Mouse (Mus musculus) limb, embryonic 10.5 days (tissue): Measurements from ENCODE around the gene Ankrd40. TPM values are rescaled to one million over a fixed set of nuclear protein-coding genes. Genes with fewer than 3 reads are reported as not detected.
A peak's percentile ranks its signal among the peaks of the same experiment; 100 is the strongest.

Experiments
- DNase-seq: peaks from one replicate; pipeline ENCODE4 v3.0.0-alpha.2; 2017; ENCODE audit warnings: low spot score
- H3K27ac ChIP-seq: fragments of 300-500 bp; sonication (generic); 2 replicates; pipeline ENCODE4 v1.5.1; 2016; ENCODE audit warnings: mild to moderate bottlenecking
- H3K27me3 ChIP-seq: fragments of 300-500 bp; sonication (generic); 2 replicates; pipeline ENCODE4 v1.6.1; 2016; ENCODE audit warnings: low read depth, mild to moderate bottlenecking; ENCODE audit not compliant: poor library complexity, severe bottlenecking
- H3K36me3 ChIP-seq: fragments of 300-500 bp; sonication (generic); 2 replicates; pipeline ENCODE4 v1.6.1; 2016; ENCODE audit warnings: mild to moderate bottlenecking, moderate library complexity
- H3K4me1 ChIP-seq: fragments of 300-500 bp; sonication (generic); 2 replicates; pipeline ENCODE4 v1.6.1; 2016
- H3K4me3 ChIP-seq: fragments of 300-500 bp; sonication (generic); 2 replicates; pipeline ENCODE4 v1.5.1; 2016; ENCODE audit warnings: mild to moderate bottlenecking, moderate library complexity
- H3K9me3 ChIP-seq: fragments of 300-500 bp; sonication (generic); replicated peaks from 2 replicates; pipeline ENCODE4 v1.6.1; 2016; ENCODE audit warnings: mild to moderate bottlenecking
- WGBS: fragments of 180-500 bp; shearing (Covaris S2); methylation state at CpG from one replicate; pipeline ENCODE4 v1.1.7; 2016; 5-methylcytosine and 5-hydroxymethylcytosine counted together
- polyA plus RNA-seq: library from polyadenylated mRNA; unstranded; fragments of >200 nt; fragmentation: Nextera tagmentation; extraction: Ambion mirVana; gene quantifications from 2 replicates; pipeline ENCODE4 v1.2.1, GENCODE M21; 2016

Gene Ankrd40
- polyA plus RNA-seq, 1 experiment from 2014 or later: 18.1 TPM

DNA sequence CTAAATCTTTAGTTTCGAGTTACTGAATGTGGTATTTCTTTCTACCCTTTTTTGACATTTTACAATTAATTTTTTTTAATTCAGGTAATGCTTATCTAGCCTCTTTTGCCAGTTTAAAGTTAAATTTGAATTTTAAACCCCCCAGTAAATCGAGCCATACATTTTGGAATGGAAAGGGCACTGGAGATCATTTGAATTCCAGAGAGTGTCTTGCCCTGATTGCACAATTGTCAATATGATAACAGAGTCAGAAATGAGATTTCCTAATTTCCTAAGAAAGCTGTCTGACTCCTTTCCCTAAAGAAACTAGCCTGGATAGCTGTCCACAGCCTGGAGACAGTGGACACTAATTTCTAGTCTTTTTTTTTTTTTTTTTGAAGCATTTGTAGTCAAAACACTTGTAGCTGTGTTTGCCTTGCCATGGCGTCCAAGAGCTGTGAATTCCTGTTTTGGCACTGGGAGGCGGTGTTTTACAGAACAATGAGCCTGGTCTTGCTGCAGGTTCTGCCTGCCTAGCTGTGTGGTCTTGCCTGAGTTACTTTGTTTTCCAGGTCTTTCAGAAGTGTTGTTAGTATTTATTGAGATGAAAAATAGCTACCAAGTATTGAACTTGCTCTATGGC, 1.6 kb downstream of the Ankrd40 start:
- Histone ChIP-seq H3K36me3 (peaks cover 6% of the 10 kb centered on the region), H3K4me3 (no peak overlapping the region), H3K9me3 (no peaks in the 10 kb centered on the region), H3K27ac (no peak overlapping the region), H3K27me3 (no peaks in the 10 kb centered on the region), H3K4me1 (peaks cover 35% of the 10 kb centered on the region)
- 73% methylated on average over 4 of the region's 4 CpGs for WGBS
- no peak for DNase-seq

DNA sequence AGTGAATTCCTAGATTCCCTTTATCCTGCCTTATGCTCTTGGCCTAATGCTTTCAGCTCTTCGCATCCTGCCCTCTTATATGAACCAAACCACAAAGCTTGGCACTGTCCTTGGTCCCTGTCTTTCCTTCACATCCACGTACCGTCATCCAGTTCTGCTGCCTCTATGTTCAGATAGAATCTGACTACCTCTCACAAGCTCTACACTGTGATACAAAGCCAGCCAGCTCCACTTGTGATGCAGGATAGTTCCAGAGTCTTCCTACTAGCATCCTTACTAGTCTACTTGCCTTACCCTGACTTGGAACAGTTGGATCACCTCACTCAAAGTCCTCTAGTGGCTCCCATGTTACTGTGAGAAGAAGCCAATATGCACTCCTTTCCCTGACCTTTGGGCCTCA, 2.4 kb downstream of the Ankrd40 start:
- Histone ChIP-seq H3K27me3 (no peaks in the 10 kb centered on the region), H3K27ac (no peak overlapping the region), H3K9me3 (no peaks in the 10 kb centered on the region), H3K36me3 (peaks cover 15% of the 10 kb centered on the region), H3K4me3 (no peak overlapping the region), H3K4me1 (peaks cover 35% of the 10 kb centered on the region)
- WGBS: 92% methylated on average over 3 of the region's 3 CpGs
- no peak for DNase-seq

DNA sequence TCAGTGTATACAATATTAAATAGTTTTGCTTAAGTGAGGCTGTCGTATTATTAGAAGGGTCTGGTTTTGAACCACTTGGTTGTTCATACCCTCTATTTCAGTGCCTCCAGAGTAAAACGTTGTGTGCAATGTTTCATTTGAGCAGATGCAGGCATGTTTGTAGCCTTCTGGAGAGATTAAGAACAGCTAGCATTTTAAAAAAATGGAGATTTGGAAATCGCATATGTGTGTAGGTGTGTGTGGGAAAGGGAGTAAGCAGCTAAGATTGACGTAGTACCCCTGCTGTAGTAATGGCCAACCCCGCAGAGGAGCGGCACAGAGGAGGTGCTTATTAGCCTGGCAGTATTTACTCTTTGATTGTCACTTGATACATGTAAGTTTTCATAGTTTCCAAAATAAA, 4.9 kb downstream of the Ankrd40 start:
- Histone ChIP-seq H3K9me3 (no peaks in the 10 kb centered on the region), H3K36me3 (peaks cover 38% of the 10 kb centered on the region), H3K4me3 (no peak overlapping the region), H3K4me1 (peaks cover 25% of the 10 kb centered on the region), H3K27me3 (no peaks in the 10 kb centered on the region), H3K27ac (no peak overlapping the region)
- 94% methylated on average over 6 of the region's 6 CpGs for WGBS
- no peak for DNase-seq

DNA sequence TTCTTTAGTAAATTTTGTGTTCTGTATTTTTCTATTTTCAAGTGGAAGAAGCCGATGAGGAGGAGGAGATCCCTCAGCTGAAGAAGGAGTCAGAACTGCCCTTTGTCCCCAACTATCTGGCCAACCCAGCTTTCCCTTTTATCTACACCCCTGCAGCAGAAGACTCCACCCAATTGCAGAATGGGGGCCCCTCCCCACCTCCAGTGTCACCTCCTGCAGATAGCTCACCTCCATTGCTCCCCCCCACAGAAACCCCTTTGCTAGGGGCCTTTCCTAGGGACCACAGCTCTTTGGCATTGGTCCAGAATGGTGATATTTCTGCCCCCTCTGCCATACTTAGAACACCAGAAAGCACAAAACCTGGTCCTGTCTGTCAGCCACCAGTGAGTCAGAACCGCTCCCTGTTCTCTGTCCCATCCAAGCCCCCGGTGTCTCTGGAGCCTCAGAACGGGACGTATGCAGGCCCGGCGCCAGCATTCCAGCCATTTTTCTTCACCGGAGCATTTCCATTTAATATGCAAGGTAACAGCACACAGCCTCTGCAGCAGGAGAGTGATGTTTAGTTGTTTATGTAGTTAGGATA, 6.7 kb downstream of the Ankrd40 start:
- Histone ChIP-seq H3K27me3 (no peaks in the 10 kb centered on the region), H3K4me1 (peaks cover 15% of the 10 kb centered on the region; the same call in 1 of the 2 replicates), H3K4me3 (no peak overlapping the region), H3K9me3 (no peaks in the 10 kb centered on the region), H3K36me3 (peaks cover 55% of the 10 kb centered on the region), H3K27ac (no peak overlapping the region)
- no peak for DNase-seq
- 95% methylated on average over 8 of the region's 8 CpGs for WGBS

DNA sequence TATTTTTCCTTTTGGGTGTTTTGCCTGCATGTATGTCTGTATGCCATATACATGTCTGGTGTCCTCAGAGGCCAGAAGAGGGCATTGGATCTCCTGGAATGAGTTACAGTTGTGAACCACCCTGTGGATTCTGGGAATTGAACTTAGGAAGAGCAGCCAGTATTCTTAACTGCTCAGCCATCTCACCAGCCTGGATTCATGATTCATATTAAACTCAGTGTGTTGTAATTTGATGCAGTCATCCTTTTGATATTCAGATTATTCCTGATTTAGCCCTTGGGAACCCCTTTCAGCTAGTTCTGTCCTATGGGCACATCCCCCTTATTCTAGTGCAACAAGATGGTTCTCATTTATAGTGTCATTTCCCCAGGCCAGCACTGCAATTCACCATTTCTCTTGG, 8.8 kb downstream of the Ankrd40 start:
- H3K9me3 ChIP-seq: no peaks in the 10 kb centered on the region
- H3K36me3 ChIP-seq: peaks cover 65% of the 10 kb centered on the region
- H3K4me3 ChIP-seq: no peak overlapping the region
- H3K27ac ChIP-seq: no peak overlapping the region
- DNase-seq: no peak
- H3K27me3 ChIP-seq: no peaks in the 10 kb centered on the region
- H3K4me1 ChIP-seq: peaks cover 14% of the 10 kb centered on the region

GRCm38 (mm10) chr11:94338347-94338746, 10.5 kb downstream of the Ankrd40 start:
- peaks cover 65% of the 10 kb centered on the region for H3K36me3 ChIP-seq
- no peak for DNase-seq
- H3K9me3 ChIP-seq: no peaks in the 10 kb centered on the region
- peaks cover 32% of the 10 kb centered on the region for H3K4me1 ChIP-seq
- 92% methylated on average over 2 of the region's 2 CpGs for WGBS
- no peak overlapping the region for H3K27ac ChIP-seq
- no peak overlapping the region for H3K4me3 ChIP-seq
- H3K27me3 ChIP-seq: no peaks in the 10 kb centered on the region

GRCm38 (mm10) chr11:94339732-94340585, 12.2 kb downstream of the Ankrd40 start:
- Histone ChIP-seq H3K36me3 (peaks cover 57% of the 10 kb centered on the region), H3K27ac (no peak overlapping the region), H3K27me3 (no peaks in the 10 kb centered on the region), H3K4me3 (no peak overlapping the region), H3K4me1 (peaks cover 49% of the 10 kb centered on the region), H3K9me3 (no peaks in the 10 kb centered on the region)
- 61% methylated on average over 18 of the region's 18 CpGs for WGBS
- DNase-seq: peak; percentile 60

- Histone ChIP-seq H3K27me3 (no peaks in the 10 kb centered on the region; the same call in 1 of the 2 replicates), H3K36me3 (peaks cover 44% of the 10 kb centered on the region), H3K9me3 (no peaks in the 10 kb centered on the region), H3K4me1 (peaks cover 54% of the 10 kb centered on the region), H3K27ac (no peak overlapping the region), H3K4me3 (no peak overlapping the region)
- DNase-seq: no peak
- 65% methylated on average over 10 of the region's 10 CpGs for WGBS
Measured at GRCm38 (mm10) chr11:94340948-94341933, 13.4 kb downstream of the Ankrd40 start.

GRCm38 (mm10) chr11:94342114-94342905, 14.5 kb downstream of the Ankrd40 start:
- Histone ChIP-seq H3K4me3 (no peak overlapping the region), H3K27ac (peak overlapping the region; percentile 73), H3K4me1 (peaks cover 59% of the 10 kb centered on the region), H3K9me3 (no peaks in the 10 kb centered on the region), H3K27me3 (no peaks in the 10 kb centered on the region; the same call in 1 of the 2 replicates), H3K36me3 (peaks cover 35% of the 10 kb centered on the region)
- WGBS: 14% methylated on average over 13 of the region's 13 CpGs
- no peak for DNase-seq

DNA sequence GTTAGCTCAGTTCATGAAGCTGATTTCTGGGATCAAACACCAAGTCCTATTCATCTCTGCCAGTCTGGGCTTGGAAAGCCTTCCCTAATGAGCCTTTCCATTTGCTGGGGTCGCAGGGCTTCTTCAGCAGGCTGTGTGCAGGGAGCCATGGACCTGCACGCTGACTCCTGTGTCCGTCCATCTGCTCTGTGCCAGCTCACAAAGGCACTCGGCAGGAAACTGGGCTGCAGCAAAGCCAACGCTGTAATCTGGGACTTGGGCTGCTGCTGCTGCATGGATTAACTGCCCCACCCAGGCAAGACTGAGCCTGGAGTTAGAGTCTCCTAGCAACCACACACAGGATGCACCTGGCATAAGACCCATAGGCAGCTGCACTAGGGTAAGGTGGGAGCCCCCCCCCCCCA, 16.2 kb downstream of the Ankrd40 start:
- Histone ChIP-seq H3K4me1 (peaks cover 59% of the 10 kb centered on the region), H3K36me3 (peaks cover 19% of the 10 kb centered on the region), H3K9me3 (no peaks in the 10 kb centered on the region), H3K27ac (peak overlapping the region; percentile 73; the same call in 1 of the 2 replicates), H3K27me3 (no peaks in the 10 kb centered on the region; the same call in 1 of the 2 replicates), H3K4me3 (no peak overlapping the region)
- DNase-seq: no peak
- 63% methylated on average over 5 of the region's 5 CpGs for WGBS

GRCm38 (mm10) chr11:94344470-94344869, 16.7 kb downstream of the Ankrd40 start:
- Histone ChIP-seq H3K9me3 (no peaks in the 10 kb centered on the region), H3K27ac (peak overlapping the region; percentile 73; the same call in 1 of the 2 replicates), H3K4me3 (no peak overlapping the region), H3K36me3 (peaks cover 14% of the 10 kb centered on the region), H3K27me3 (no peaks in the 10 kb centered on the region; the same call in 1 of the 2 replicates), H3K4me1 (peaks cover 59% of the 10 kb centered on the region)
- WGBS: 42% methylated on average over 1 of the region's 1 CpGs
- no peak for DNase-seq
